Mouse (Mus musculus) ES-E14 (cell line): Measurements from ENCODE around the gene Thegl. TPM values are rescaled to one million over a fixed set of nuclear protein-coding genes. Genes with fewer than 3 reads are reported as not detected.

Experiments
- DNase-seq: peaks from one replicate; pipeline ENCODE4 v3.0.0-alpha.2; 2013; ENCODE audit warnings: low read depth, low spot score
- H3K27ac ChIP-seq: 2 replicates; pipeline ENCODE4 v1.5.1; 2012; ENCODE audit warnings: low read depth, mild to moderate bottlenecking, low read length, moderate library complexity, mixed read lengths; ENCODE audit not compliant: poor library complexity, insufficient read depth, severe bottlenecking
- H3K36me3 ChIP-seq: 2 replicates; pipeline ENCODE4 v1.6.1; 2012; ENCODE audit warnings: mild to moderate bottlenecking, low read length, moderate library complexity, mixed read lengths; ENCODE audit not compliant: control insufficient read depth, poor library complexity, insufficient read depth, severe bottlenecking
- H3K4me1 ChIP-seq, 2 experiments: fragments of 150-350 bp in 1 of 2; sonication (generic) in 1 of 2; 2 replicates each; pipeline ENCODE4 v1.6.1; 2012; ENCODE audit warnings: low read length in 2 of 2, mild to moderate bottlenecking in 1 of 2, mixed read lengths in 1 of 2; ENCODE audit not compliant: control insufficient read depth in 2 of 2, insufficient read depth in 2 of 2, poor library complexity in 1 of 2
- H3K4me3 ChIP-seq, 2 experiments: fragments of 150-350 bp in 1 of 2; sonication (generic) in 1 of 2; 2 replicates each; pipeline ENCODE4 v1.5.1; 2012; ENCODE audit warnings: low read length in 2 of 2, low read depth in 1 of 2, mild to moderate bottlenecking in 1 of 2, mixed read lengths in 1 of 2; ENCODE audit not compliant: insufficient read depth in 1 of 2, poor library complexity in 1 of 2, severe bottlenecking in 1 of 2
- H3K9ac ChIP-seq: 2 replicates; pipeline ENCODE4 v1.6.1; 2012; ENCODE audit warnings: low read depth, mild to moderate bottlenecking, low read length, mixed read lengths; ENCODE audit not compliant: poor library complexity, insufficient read depth, severe bottlenecking
- H3K9me3 ChIP-seq: fragments of 150-350 bp; sonication (generic); 2 replicates; pipeline ENCODE4 v1.6.1; 2012; ENCODE audit warnings: low read depth, mild to moderate bottlenecking, low read length; ENCODE audit not compliant: control insufficient read depth, insufficient read depth
- CHD2 ChIP-seq: IDR thresholded peaks from 2 replicates; pipeline ENCODE4 v1.6.1; 2014; ENCODE audit warnings: mild to moderate bottlenecking, low read depth, low read length, inconsistent platforms
- HCFC1 ChIP-seq: IDR thresholded peaks from 2 replicates; pipeline ENCODE4 v1.6.1; 2012; ENCODE audit warnings: low read length, inconsistent platforms, borderline replicate concordance; ENCODE audit not compliant: insufficient read depth
- MAFK ChIP-seq: IDR thresholded peaks from 2 replicates; pipeline ENCODE4 v1.6.1; 2014; ENCODE audit warnings: mild to moderate bottlenecking, low read depth, low read length, inconsistent platforms; ENCODE audit not compliant: insufficient read depth
- ZC3H11A ChIP-seq: IDR thresholded peaks from 2 replicates; pipeline ENCODE4 v1.6.1; 2012; ENCODE audit warnings: low read depth, mild to moderate bottlenecking, inconsistent platforms, low read length, borderline replicate concordance
- ZNF384 ChIP-seq: IDR thresholded peaks from 2 replicates; pipeline ENCODE4 v1.6.1; 2012; ENCODE audit warnings: low read depth, low read length, inconsistent platforms
- in situ Hi-C, 2 experiments: fragments of 600-800 bp; cut with MboI; formaldehyde crosslinking; loops; one replicate each; pipeline ENCODE4 v1.15.1; 2025; ENCODE audit warnings: low sequenced_read_pairs in 2 of 2, inconsistent platforms in 1 of 2; ENCODE audit not compliant: unreplicated experiment in 2 of 2
- total RNA-seq: library from RNA; depleted of rRNA; stranded (reverse); fragments of 300-350 nt; gene quantifications from 2 replicates; pipeline ENCODE4 v1.2.3, GENCODE M21; 2012

Gene Thegl
- total RNA-seq, 1 experiment: not detected

GRCm38 (mm10) chr5:77099317-77099996 lies 83.6 kb downstream of the Thegl start:
- no peaks in the 10 kb centered on the region for H3K36me3 ChIP-seq
- no peak overlapping the region for H3K27ac ChIP-seq
- no peaks in the 10 kb centered on the region for H3K9me3 ChIP-seq
- H3K4me3 ChIP-seq: no peak overlapping the region
- no peak overlapping the region for H3K9ac ChIP-seq
- TF ChIP-seq ZC3H11A (no peak), MAFK (no peak), ZNF384 (no peak), CHD2 (no peak), HCFC1 (no peak)
- peaks cover 0 to 2% of the 10 kb centered on the region in 2 experiments; a peak in 1 of 4 replicates for H3K4me1 ChIP-seq
- DNase-seq: no peak
- in situ Hi-C loops: no loop called here

- Histone ChIP-seq H3K9ac (no peak overlapping the region), H3K4me3 (no peak overlapping the region), H3K9me3 (no peaks in the 10 kb centered on the region), H3K4me1 (peaks cover 0 to 2% of the 10 kb centered on the region in 2 experiments; a peak in 1 of 4 replicates), H3K36me3 (no peaks in the 10 kb centered on the region), H3K27ac (no peak overlapping the region)
- DNase-seq: no peak
- in situ Hi-C loops: no loop called here
- no peak for TF ChIP-seq CHD2
- TF ChIP-seq ZC3H11A: no peak
- no peak for TF ChIP-seq ZNF384
- TF ChIP-seq HCFC1: no peak
Measured at GRCm38 (mm10) chr5:77099997-77100380, 84.2 kb downstream of the Thegl start.

GRCm38 (mm10) chr5:77100691-77101090 lies 84.9 kb downstream of the Thegl start:
- Histone ChIP-seq H3K27ac (no peak overlapping the region), H3K9me3 (no peaks in the 10 kb centered on the region), H3K9ac (no peak overlapping the region), H3K4me3 (no peak overlapping the region), H3K4me1 (peaks cover 0 to 2% of the 10 kb centered on the region in 2 experiments; a peak in 1 of 4 replicates), H3K36me3 (no peaks in the 10 kb centered on the region)
- in situ Hi-C loops: no loop called here
- no peak for TF ChIP-seq CHD2
- no peak for DNase-seq

GRCm38 (mm10) chr5:77102522-77103365 lies 86.9 kb downstream of the Thegl start:
- Histone ChIP-seq H3K9me3 (no peaks in the 10 kb centered on the region), H3K4me1 (no peaks in the 10 kb centered on the region; a peak in 1 of 4 replicates), H3K4me3 (no peak overlapping the region), H3K9ac (no peak overlapping the region), H3K27ac (no peak overlapping the region), H3K36me3 (no peaks in the 10 kb centered on the region)
- in situ Hi-C loops: no loop called here
- TF ChIP-seq MAFK: no peak
- no peak for TF ChIP-seq ZNF384
- no peak for TF ChIP-seq ZC3H11A
- TF ChIP-seq HCFC1: no peak
- TF ChIP-seq CHD2: no peak
- DNase-seq: no peak
